Mouse (Mus musculus): Measurements from ENCODE around the gene Aebp1.

DNA sequence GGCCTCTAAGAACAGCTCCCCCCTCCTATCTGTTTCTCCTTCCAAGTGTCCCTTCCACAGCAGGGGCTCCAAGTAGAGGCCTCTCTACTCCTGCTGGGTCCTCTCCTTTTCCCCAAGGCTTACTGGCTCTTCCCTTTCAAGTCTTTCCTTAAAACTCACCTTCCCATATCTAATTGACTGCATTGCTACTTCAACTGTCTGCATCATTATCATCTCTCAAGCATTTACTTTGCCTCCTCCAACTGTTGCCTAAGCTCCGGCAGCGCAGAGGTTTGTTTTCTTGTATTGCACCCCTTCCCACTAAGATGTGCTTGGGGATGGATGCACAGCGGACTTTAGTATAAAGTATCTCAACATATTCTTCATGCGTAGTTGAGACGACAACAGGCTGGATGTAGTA, 15.7 kb downstream of the Aebp1 start:
- no peak for TF ChIP-seq CTCF (IDR thresholded peaks at IDR 0.05; ENCODE audit: extremely low read depth, insufficient read depth, low read length)
- TF ChIP-seq POLR2A (IDR thresholded peaks at IDR 0.05; ENCODE audit: extremely low read depth, insufficient read depth, low read length) = no peak
